Mouse (Mus musculus): ENCODE data around the gene Lrrc72. TPM values are rescaled to one million over a fixed set of nuclear protein-coding genes. Genes with fewer than 3 reads are reported as not detected.
"Not testable (repeated sequence)": the region's sequence is repeated elsewhere in the genome, so short reads cannot be mapped to it uniquely, and the experiment has no call there.

The Lrrc72 gene
- total RNA-seq, 1 experiment, result not detected

DNA sequence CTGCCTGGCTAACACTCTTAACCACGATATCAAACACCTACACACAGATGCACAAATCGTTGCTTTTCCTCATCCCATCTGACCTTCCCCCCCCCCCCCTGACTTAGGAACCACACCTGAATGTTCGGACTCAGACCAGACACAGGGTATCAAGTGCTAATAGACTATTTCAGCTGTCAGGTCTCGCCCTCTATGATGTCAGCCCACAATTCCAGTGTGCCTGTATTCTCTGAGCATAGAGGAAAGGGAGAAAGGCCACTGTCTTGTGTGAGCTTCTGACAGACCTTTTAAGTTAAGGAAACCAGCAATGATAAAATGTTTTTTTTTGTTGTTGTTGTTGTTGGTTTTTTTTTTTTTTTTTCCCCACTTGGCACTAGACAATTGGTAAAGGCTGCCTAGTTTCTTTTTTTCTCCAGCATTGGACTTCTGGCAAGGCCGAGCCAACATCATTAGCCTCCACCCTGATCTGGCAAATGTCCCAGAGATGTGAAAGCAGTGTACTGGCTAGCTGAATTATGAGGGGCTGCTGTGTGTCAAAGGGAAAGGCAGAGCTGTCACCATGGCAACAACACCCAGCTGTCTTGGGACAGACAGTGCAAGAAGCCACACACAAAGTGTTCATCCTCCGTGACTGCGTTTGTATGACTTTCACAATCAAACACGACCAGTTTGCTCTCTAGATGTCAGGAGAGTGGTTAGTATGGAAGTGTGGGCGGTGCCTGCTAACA lies 46.0 kb downstream of the Lrrc72 start:
- no peak for DNase-seq (ENCODE audit: low read depth, low spot score)
- Histone ChIP-seq H3K27ac (ENCODE audit: insufficient read depth, low read depth, low read length, poor library complexity, severe bottlenecking) (no peak overlapping the region), H3K9ac (ENCODE audit: insufficient read depth, low read depth, low read length, poor library complexity, severe bottlenecking) (no peak overlapping the region), H3K4me3 (ENCODE audit: insufficient read depth in 1 of 2, low read depth in 1 of 2, low read length in 2 of 2, poor library complexity in 1 of 2, severe bottlenecking in 1 of 2) (no peak overlapping the region), H3K9me3 (ENCODE audit: control insufficient read depth, insufficient read depth, low read depth, low read length) (no peaks in the 10 kb centered on the region), H3K36me3 (ENCODE audit: control insufficient read depth, insufficient read depth, low read length, poor library complexity, severe bottlenecking) (no peaks in the 10 kb centered on the region), H3K4me1 (ENCODE audit: control insufficient read depth in 2 of 2, insufficient read depth in 2 of 2, low read length in 2 of 2, poor library complexity in 1 of 2) (peaks cover 0 to 2% of the 10 kb centered on the region in 2 experiments; a peak in 1 of 4 replicates)
- TF ChIP-seq ZNF384 (IDR thresholded peaks at IDR 0.05; ENCODE audit: low read depth, low read length), result no peak
- no peak for TF ChIP-seq HCFC1 (IDR thresholded peaks at IDR 0.05; ENCODE audit: borderline replicate concordance, insufficient read depth, low read length)
- no peak for TF ChIP-seq ZC3H11A (IDR thresholded peaks at IDR 0.05; ENCODE audit: borderline replicate concordance, low read depth, low read length)
- no peak for TF ChIP-seq MAFK (IDR thresholded peaks at IDR 0.05; ENCODE audit: insufficient read depth, low read depth, low read length)
- no peak for TF ChIP-seq CHD2 (IDR thresholded peaks at IDR 0.05; ENCODE audit: low read depth, low read length)
- in situ Hi-C loops (cut with MboI; ENCODE audit: low sequenced_read_pairs in 2 of 2, unreplicated experiment in 2 of 2), result loop anchor here in 1 of 2 experiments (25.0 kb wide), 1 partner anchor 455 kb away; no protein-coding TSS in a partner anchor

DNA sequence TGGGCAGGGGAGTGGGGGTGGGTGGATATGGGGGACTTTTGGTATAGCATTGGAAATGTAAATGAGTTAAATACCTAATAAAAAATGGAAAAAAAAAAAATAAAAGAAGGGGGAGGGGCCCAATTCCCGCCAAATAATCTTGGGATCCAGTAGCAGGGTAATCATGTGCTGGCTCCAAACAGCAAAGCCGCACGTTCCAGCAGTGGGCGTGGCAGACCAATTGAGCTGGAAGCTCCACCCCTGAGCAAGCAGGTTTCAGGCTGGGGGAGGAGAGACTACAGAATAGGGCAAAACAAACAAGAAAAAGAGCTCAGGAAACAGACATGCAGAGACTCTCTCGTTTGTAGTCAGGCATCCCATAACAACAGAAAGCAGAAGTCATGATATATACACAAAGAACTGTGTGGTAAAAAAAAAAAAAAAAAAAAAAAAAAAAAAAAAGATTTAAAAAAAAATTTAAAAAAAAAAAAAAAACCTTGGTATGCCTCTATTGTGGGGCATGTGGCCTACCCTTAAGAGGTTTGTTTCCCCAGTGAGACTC lies 47.5 kb downstream of the Lrrc72 start:
- peak; percentile 83 for TF ChIP-seq ZNF384 (IDR thresholded peaks at IDR 0.05; ENCODE audit: low read depth, low read length)
- DNase-seq (ENCODE audit: low read depth, low spot score), result peak; percentile 49
- not testable (repeated sequence) for H3K27ac ChIP-seq (ENCODE audit: insufficient read depth, low read depth, low read length, poor library complexity, severe bottlenecking); H3K9me3 ChIP-seq (ENCODE audit: control insufficient read depth, insufficient read depth, low read depth, low read length); H3K36me3 ChIP-seq (ENCODE audit: control insufficient read depth, insufficient read depth, low read length, poor library complexity, severe bottlenecking); H3K4me3 ChIP-seq (ENCODE audit: insufficient read depth in 1 of 2, low read depth in 1 of 2, low read length in 2 of 2, poor library complexity in 1 of 2, severe bottlenecking in 1 of 2); H3K9ac ChIP-seq (ENCODE audit: insufficient read depth, low read depth, low read length, poor library complexity, severe bottlenecking); H3K4me1 ChIP-seq (ENCODE audit: control insufficient read depth in 2 of 2, insufficient read depth in 2 of 2, low read length in 2 of 2, poor library complexity in 1 of 2)
- in situ Hi-C loops (cut with MboI; ENCODE audit: low sequenced_read_pairs in 2 of 2, unreplicated experiment in 2 of 2), result loop anchor here in 1 of 2 experiments (25.0 kb wide), 1 partner anchor 457 kb away; no protein-coding TSS in a partner anchor

DNA sequence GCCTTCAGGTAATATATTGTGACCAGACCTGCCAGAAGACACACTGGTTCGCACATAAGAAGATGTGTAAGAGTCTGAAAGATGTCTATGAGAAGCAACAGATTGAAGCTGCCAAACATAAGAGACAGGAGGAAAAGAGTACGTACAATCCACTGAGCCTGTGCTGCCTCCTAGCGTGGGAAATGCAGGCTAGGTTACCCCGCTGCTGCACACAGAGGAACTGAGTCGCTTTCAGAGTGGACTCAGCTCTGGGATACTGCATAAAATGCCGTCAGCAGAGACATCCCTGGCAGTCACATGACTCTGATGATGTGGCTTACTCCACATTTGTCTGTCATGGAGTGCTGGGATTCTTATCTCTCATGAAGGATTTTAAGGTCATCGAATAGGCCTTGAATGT lies 58.2 kb downstream of the Lrrc72 start:
- in situ Hi-C loops (cut with MboI; ENCODE audit: low sequenced_read_pairs in 2 of 2, unreplicated experiment in 2 of 2), result no loop called here
- Histone ChIP-seq H3K36me3 (ENCODE audit: control insufficient read depth, insufficient read depth, low read length, poor library complexity, severe bottlenecking) (peaks cover 11% of the 10 kb centered on the region), H3K9me3 (ENCODE audit: control insufficient read depth, insufficient read depth, low read depth, low read length) (no peaks in the 10 kb centered on the region), H3K4me3 (ENCODE audit: insufficient read depth in 1 of 2, low read depth in 1 of 2, low read length in 2 of 2, poor library complexity in 1 of 2, severe bottlenecking in 1 of 2) (no peak overlapping the region), H3K4me1 (ENCODE audit: control insufficient read depth in 2 of 2, insufficient read depth in 2 of 2, low read length in 2 of 2, poor library complexity in 1 of 2) (no peaks in the 10 kb centered on the region), H3K27ac (ENCODE audit: insufficient read depth, low read depth, low read length, poor library complexity, severe bottlenecking) (no peak overlapping the region), H3K9ac (ENCODE audit: insufficient read depth, low read depth, low read length, poor library complexity, severe bottlenecking) (no peak overlapping the region)
- no peak for TF ChIP-seq CHD2 (IDR thresholded peaks at IDR 0.05; ENCODE audit: low read depth, low read length)
- TF ChIP-seq ZC3H11A (IDR thresholded peaks at IDR 0.05; ENCODE audit: borderline replicate concordance, low read depth, low read length), result no peak
- no peak for TF ChIP-seq HCFC1 (IDR thresholded peaks at IDR 0.05; ENCODE audit: borderline replicate concordance, insufficient read depth, low read length)
- no peak for TF ChIP-seq ZNF384 (IDR thresholded peaks at IDR 0.05; ENCODE audit: low read depth, low read length)
- no peak for TF ChIP-seq MAFK (IDR thresholded peaks at IDR 0.05; ENCODE audit: insufficient read depth, low read depth, low read length)
- DNase-seq (ENCODE audit: low read depth, low spot score), result no peak

GRCm38 (mm10) chr12:36190343-36190742 lies 62.9 kb downstream of the Lrrc72 start:
- H3K4me1 ChIP-seq (ENCODE audit: control insufficient read depth in 2 of 2, insufficient read depth in 2 of 2, low read length in 2 of 2, poor library complexity in 1 of 2), result no peaks in the 10 kb centered on the region
- peaks cover 12% of the 10 kb centered on the region for H3K36me3 ChIP-seq (ENCODE audit: control insufficient read depth, insufficient read depth, low read length, poor library complexity, severe bottlenecking)
- no peak overlapping the region for H3K27ac ChIP-seq (ENCODE audit: insufficient read depth, low read depth, low read length, poor library complexity, severe bottlenecking)
- no peak overlapping the region for H3K4me3 ChIP-seq (ENCODE audit: insufficient read depth in 1 of 2, low read depth in 1 of 2, low read length in 2 of 2, poor library complexity in 1 of 2, severe bottlenecking in 1 of 2)
- in situ Hi-C loops (cut with MboI; ENCODE audit: low sequenced_read_pairs in 2 of 2, unreplicated experiment in 2 of 2), result no loop called here
- H3K9ac ChIP-seq (ENCODE audit: insufficient read depth, low read depth, low read length, poor library complexity, severe bottlenecking), result no peak overlapping the region
- DNase-seq (ENCODE audit: low read depth, low spot score), result no peak
- no peaks in the 10 kb centered on the region for H3K9me3 ChIP-seq (ENCODE audit: control insufficient read depth, insufficient read depth, low read depth, low read length)
- TF ChIP-seq HCFC1 (IDR thresholded peaks at IDR 0.05; ENCODE audit: borderline replicate concordance, insufficient read depth, low read length) (no peak), CHD2 (IDR thresholded peaks at IDR 0.05; ENCODE audit: low read depth, low read length) (no peak), ZC3H11A (IDR thresholded peaks at IDR 0.05; ENCODE audit: borderline replicate concordance, low read depth, low read length) (no peak), MAFK (IDR thresholded peaks at IDR 0.05; ENCODE audit: insufficient read depth, low read depth, low read length) (no peak), ZNF384 (IDR thresholded peaks at IDR 0.05; ENCODE audit: low read depth, low read length) (no peak)

Data from ES-E14 (cell line).